Comparison of ENCODE assay signal across 8 mouse cellular contexts in the genomic region with DNA sequence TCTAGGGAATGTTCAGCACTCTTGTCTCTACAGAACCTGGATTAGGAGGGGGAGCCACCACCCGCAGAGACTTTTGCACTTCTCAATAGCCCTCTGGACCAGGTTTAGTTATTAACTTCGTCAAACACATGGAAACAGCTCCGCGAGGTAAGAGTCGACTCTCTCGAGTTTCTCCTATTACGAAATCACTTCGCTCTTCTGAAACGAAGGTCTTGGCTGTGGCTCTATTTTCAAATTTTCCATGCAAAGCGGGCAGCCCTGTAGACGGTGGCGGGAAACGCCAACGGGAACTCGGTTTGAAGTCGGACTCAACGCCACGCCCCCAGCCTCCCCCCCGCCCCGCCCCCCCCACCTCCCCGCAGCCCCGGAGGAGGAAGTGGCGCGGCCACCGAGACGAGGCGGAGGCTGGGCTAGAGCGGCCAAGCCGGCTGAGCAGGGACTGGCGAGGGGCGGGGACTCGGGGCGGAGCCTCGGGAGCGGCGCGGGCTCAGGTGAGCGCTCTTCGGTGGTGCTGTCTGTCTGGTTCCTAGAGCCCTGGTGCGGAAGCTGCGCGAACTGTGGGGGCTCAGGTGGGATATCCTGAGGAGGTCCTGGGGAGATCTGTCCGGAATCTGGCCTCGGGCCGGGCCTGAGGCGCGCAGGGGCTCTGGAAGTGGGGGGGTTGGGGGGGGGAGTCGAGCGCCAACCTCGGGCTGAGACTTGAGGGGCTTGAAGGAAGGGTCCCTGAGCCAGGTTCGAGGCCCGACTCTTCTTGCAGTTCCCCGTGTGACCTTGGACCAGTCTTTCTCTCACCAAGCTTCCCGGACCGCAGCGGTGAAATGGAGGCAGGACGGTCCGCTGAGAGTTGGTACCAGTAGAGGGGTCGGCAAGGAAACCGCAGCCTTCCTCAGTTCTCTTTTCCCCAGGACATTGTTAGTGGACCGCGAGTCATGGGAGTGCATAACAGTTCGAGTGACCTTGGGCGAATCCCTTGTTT. TPM values are rescaled to one million over a fixed set of nuclear protein-coding genes. Genes with fewer than 3 reads are reported as not detected.
DNase-seq lines count a peak whose midpoint lies in the region; ATAC-seq lines count a peak whose summit lies in the region.

A gene (plus strand): TSS at position 449 of the 976 bp plus-strand sequence.

- H3K4me2 ChIP-seq in hindbrain, embryonic 12.5 days (replicated peaks): peak within 1 kb of the TSS; percentile 60

- WGBS in hindbrain, embryonic 12.5 days: under 1% methylated on average over 62 of the region's 64 CpGs

- no peaks in the 10 kb centered on the region for H3K27me3 ChIP-seq in hindbrain, embryonic 12.5 days

- peak within 1 kb of the TSS; percentile 71 for H3K4me3 ChIP-seq in hindbrain, embryonic 12.5 days

- H3K9me3 ChIP-seq in hindbrain, embryonic 12.5 days (replicated peaks): no peaks in the 10 kb centered on the region

- peak; percentile 98 for ATAC-seq in hindbrain, embryonic 12.5 days (ENCODE audit: low FRiP score)

- H3K27ac ChIP-seq in hindbrain, embryonic 12.5 days: peak within 1 kb of the TSS; percentile 56; the same call in 1 of the 2 replicates

- DNase-seq in NIH3T3 (ENCODE audit: low read depth): peak; percentile 97
- peak; percentile 95 to 97 for DNase-seq in cerebellum, postnatal 10 days
- DNase-seq in frontal cortex, postnatal 10 days (ENCODE audit: low spot score in 2 of 2): peak; percentile 82 to 88
- peak; percentile 80 to 91 for DNase-seq in layer of hippocampus, postnatal 14 days (ENCODE audit: low spot score in 2 of 2)
- peak; percentile 95 for DNase-seq in lung, postnatal 14 days
- peak; percentile 83 for DNase-seq in retina, adult 2 months (ENCODE audit: low read depth, low spot score)
- peak; percentile 97 to 98 for DNase-seq in thymus, postnatal 36 days

- H3K36me3 ChIP-seq in hindbrain, embryonic 12.5 days: peaks cover 11% of the 10 kb centered on the region

- H3K4me1 ChIP-seq in hindbrain, embryonic 12.5 days: peaks cover 8% of the 10 kb centered on the region

- H3K9ac ChIP-seq in hindbrain, embryonic 12.5 days: peak within 1 kb of the TSS; percentile 77

RNA-seq across cellular contexts. Expression of the gene that starts here (rescaled TPM):
- 34.1 and 40.3 TPM in 2 replicates for polyA plus RNA-seq in hindbrain, embryonic 12.5 days (2016; fragmentation: Nextera tagmentation; extraction: Ambion mirVana)
- 10 to 100 TPM; 55.8 to 57.8 TPM for total RNA-seq in layer of hippocampus, postnatal 14 days (2021)

Comparison
In these comparisons a context has a peak if more than half of its experiments do, and no peak if none do; other contexts are left out.
1. Peak in every context shown above with its lines: DNase-seq, ATAC-seq, H3K4me3 ChIP-seq and H3K27ac ChIP-seq.